Mouse (Mus musculus) heart, postnatal 10 days (tissue): ENCODE results near the gene Clcnkb. TPM values are rescaled to one million over a fixed set of nuclear protein-coding genes. Genes with fewer than 3 reads are reported as not detected.
A peak's percentile ranks its signal among the peaks of the same experiment; 100 is the strongest.

Experiments
- DNase-seq, 2 experiments: peaks; one replicate each; pipeline ENCODE4 v3.0.0; 2021
- intact Hi-C: fragments of 180-260 bp; cut with DNase I; formaldehyde crosslinking; loops from one replicate; pipeline ENCODE4 v1.15.1; 2025
- total RNA-seq, 2 experiments: library from RNA; stranded (reverse); gene quantifications; 2 replicates each; pipeline ENCODE4 v1.2.3; 2021

Gene Clcnkb
- total RNA-seq, 2 experiments from 2014 or later: 0.91 to 1.2 TPM

- no peak for DNase-seq
- intact Hi-C loops: no loop called here
Measured at GRCm38 (mm10) chr4:141365126-141365525, 50.7 kb downstream of the Clcnkb start.

- intact Hi-C loops: loop anchor here (1.0 to 5.0 kb wide), 4 partner anchors 36 to 221 kb away; no protein-coding TSS in a partner anchor
- peak; percentile 85 to 93 for DNase-seq
Measured at GRCm38 (mm10) chr4:141362937-141363548, 52.8 kb downstream of the Clcnkb start.

GRCm38 (mm10) chr4:141360846-141361245 lies 55.0 kb downstream of the Clcnkb start:
- intact Hi-C loops: loop anchor here (5.0 kb wide), 2 partner anchors 34 to 219 kb away; no protein-coding TSS in a partner anchor
- DNase-seq: peak in 1 of 2 experiments; percentile 54

GRCm38 (mm10) chr4:141359222-141359621 lies 56.6 kb downstream of the Clcnkb start:
- DNase-seq: no peak
- intact Hi-C loops: no loop called here

GRCm38 (mm10) chr4:141357811-141358210 lies 58.0 kb downstream of the Clcnkb start:
- intact Hi-C loops: no loop called here
- DNase-seq: no peak

Other genes starting within 250 kb of the Clcnkb start
- gene Rsg1, start 202.1 kb downstream of the Clcnkb start, total RNA-seq: 1 to 10 TPM; 1.0 to 1.2 TPM
- gene Arhgef19, start 176.5 kb downstream of the Clcnkb start, total RNA-seq: 10 to 100 TPM; 11.6 to 14.7 TPM
- 1 to 10 TPM; 8.1 TPM for gene Epha2, start 114.8 kb downstream of the Clcnkb start, total RNA-seq
- gene Fam131c, start 47.8 kb downstream of the Clcnkb start, total RNA-seq: 1 to 10 TPM in 1 of 2 experiments, under 1 TPM in 1; 0.94 to 2.9 TPM
- not detected for gene Clcnka, start 17.3 kb downstream of the Clcnkb start, total RNA-seq
- gene Hspb7, start 4.8 kb upstream of the Clcnkb start, total RNA-seq: 1,000 to 10,000 TPM; 1,029 to 1,075 TPM
- gene Srarp, start 20.1 kb upstream of the Clcnkb start, total RNA-seq: not detected
- gene Zbtb17, start 28.6 kb upstream of the Clcnkb start, total RNA-seq: 10 to 100 TPM; 18.0 to 21.9 TPM
- 10 to 100 TPM; 32.1 to 34.2 TPM for gene Spen, start 122.6 kb upstream of the Clcnkb start, total RNA-seq
- gene Fblim1, start 190.1 kb upstream of the Clcnkb start, total RNA-seq: 100 to 1,000 TPM; 241 to 248 TPM
- gene Tmem82, start 202.6 kb upstream of the Clcnkb start, total RNA-seq: 10 to 100 TPM; 11.2 to 15.6 TPM
- gene Slc25a34, start 207.8 kb upstream of the Clcnkb start, total RNA-seq: 10 to 100 TPM; 81.1 to 84.5 TPM
- 10 to 100 TPM; 81.0 to 83.1 TPM for gene Plekhm2, start 248.9 kb upstream of the Clcnkb start, total RNA-seq